Mouse (Mus musculus) right cerebral cortex, postnatal 25 days (tissue): ENCODE data around the gene Rims1.

Source experiments
- DNase-seq: peaks from one replicate; pipeline ENCODE4 v3.0.0; 2022

Gene Rims1

GRCm38 (mm10) chr1:22572720-22573119 lies 233.1 kb downstream of the Rims1 start:
- no peak for DNase-seq

- no peak for DNase-seq
Observed at GRCm38 (mm10) chr1:22546273-22546672, 259.5 kb downstream of the Rims1 start.

- DNase-seq, result no peak
Observed at GRCm38 (mm10) chr1:22538129-22538528, 267.7 kb downstream of the Rims1 start.

- no peak for DNase-seq
Observed at GRCm38 (mm10) chr1:22536776-22537175, 269.0 kb downstream of the Rims1 start.

DNA sequence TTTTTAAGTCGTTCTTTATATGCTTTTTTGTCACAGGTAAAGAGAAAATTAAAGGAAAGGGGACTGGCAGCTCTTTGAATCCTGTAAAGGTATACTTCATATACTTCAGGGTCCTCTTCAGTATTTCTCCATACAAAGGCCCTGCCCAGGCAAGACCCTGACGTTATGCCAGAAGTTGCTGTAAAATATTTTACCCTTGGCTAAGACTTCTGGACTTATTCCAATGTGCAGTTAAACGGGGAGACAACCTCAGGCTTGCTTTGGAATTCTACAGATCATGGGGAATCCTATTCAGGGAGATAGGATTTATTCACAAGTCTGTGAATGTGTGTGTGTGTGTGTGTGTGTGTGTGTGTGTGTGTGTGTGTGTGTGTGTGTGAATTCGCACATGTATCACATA lies 270.7 kb downstream of the Rims1 start:
- DNase-seq, result no peak

DNA sequence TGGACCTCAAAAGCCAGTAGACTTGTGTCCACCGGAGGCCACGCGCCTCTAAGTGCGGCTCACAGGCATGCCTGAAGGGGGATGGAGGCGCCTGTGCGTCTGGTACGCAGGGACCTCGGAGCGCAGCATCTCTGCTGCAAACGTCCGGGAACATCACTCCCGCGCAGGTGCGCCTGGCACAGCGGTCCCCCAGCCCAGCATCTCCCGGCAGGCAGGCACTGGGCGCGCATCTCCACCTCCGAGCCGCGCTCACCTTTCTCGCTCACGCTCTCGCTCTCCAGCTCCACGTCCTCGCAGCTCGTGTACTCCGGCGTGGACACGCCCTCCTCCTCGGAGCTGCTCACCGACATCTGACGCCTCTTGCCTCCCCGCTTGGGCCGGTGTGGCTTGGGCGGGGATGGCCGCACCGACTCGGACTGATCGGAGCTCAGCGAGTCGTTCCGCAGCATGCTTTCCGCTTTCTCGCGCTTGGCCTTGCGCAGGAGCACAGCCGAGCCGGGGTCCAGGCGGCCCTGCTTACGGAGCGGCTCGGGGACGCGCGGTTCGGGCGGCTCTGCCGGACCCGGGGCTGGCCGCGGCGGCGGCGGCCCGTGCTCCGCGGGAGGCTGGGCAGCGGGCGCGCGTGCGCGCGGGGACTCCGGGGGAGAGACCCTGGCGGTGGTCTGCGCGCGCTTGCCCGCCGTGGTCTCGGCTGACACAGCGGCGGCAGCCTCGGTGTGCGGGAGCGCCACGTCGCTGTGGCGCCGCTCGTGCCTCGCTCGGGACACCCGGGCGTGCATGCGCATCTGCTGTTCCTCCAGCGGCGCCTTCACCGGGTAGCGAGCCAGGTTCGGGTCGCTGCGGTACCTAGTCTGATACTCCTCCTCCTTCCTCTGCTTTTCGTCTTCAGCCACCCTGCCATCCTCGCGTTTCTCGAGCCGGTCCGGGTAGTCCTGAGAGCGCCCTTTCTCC lies 272.4 kb downstream of the Rims1 start:
- DNase-seq, result peak; percentile 65

GRCm38 (mm10) chr1:22515103-22515502 lies 290.7 kb downstream of the Rims1 start:
- no peak for DNase-seq

DNA sequence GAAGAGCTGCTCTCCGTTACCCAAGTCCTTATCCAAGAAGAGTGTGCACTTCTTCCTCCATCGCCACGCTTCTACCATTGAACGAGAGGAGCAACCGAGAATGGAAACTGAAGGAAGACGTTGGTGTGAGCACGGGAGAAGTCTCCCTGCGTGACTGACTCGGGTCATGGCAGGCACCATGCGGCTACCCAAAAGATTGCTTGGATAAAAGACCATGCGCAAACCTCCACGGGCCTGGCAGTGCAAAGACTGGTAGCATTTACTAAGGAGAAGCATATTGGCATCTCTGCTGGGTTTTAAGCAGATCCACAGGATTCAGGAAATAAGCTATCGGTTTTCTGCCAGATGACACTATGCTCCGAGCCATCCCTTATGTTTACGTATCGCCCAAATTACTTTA lies 293.4 kb downstream of the Rims1 start:
- DNase-seq, result no peak

- no peak for DNase-seq
Observed at GRCm38 (mm10) chr1:22511614-22512013, 294.2 kb downstream of the Rims1 start.

DNA sequence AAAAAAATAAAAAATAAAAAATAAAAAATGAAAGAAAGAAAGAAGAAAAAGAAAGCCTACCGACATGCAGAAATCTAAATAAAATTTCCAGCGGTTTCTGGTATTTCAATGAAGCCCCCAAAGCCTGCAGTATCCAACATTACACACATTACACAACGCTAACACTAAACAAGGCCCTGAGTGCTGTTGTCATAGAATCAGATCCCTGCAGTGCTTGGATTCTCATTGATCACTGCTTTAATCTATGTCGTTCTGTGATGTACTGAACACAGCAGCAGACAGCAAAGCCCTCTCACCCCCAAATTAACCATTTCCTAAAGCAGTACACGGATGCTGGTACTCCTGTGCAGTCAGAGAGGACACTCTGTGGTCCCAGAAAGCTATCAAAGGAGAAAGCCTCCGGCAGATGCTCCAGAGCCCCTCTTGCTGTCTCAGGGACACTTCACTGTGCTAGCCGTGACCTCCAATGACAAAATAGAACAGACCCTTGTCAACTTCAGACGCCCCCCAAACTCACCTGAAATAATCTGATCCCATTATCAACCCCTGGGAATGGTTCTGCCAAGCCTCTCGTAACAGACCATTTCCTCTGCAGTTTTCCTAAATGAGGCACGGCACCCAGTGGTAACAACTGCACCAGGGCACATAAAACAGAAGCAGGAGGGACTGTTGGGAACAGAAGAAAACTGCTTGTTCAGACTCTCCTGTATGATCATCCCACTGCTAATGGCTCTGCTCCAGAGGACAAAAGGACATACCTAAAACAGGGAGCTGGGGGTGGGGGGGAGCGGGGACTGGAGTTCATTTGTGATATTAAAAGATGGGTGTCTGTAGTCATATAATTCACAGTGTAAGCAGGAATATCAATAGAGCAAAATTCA lies 296.8 kb downstream of the Rims1 start:
- no peak for DNase-seq

DNA sequence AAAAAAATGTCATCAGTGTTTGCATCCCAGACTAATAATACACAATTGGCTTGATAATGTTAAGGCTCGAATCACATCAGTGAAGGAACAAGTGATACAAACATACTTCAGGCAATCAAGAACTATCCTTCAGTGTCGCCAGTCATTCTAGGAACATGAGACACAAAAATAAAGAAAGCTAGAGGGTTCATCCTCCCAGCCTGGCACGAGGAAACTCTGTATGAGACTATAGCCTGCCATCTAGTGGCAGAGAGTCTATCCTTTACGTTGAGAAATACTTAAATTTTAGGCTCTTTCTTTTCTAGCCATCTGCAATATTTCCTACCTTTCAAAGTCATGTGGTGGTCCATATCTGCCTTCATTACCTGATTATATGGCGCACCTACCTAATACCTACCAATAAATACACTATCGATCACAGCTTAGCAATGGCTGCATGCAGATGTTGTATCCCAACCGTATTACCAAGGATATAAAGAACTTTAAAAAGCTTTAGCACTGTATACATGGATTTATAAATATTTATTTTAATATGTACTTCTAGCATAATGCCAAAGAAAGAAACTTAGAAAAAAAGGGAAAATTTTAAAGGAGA lies 318.4 kb downstream of the Rims1 start:
- no peak for DNase-seq

DNA sequence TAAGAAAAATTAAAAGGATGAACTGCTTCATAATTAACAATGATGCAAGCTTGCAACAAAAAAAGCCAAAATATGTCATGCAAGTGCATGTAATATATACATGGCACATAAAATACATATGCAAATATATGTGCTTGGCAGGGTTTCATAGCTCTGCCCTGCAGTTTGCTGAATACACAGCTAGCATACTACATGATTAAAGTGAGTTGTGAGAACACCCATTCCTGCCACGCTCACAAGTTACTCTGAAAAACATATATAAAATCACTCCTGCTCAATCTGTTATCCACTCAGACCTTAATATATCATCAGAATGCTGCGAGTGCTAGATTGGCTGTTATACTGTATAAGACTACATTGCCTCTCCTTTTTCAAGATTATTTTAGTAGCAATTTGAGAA lies 329.6 kb downstream of the Rims1 start:
- no peak for DNase-seq

DNA sequence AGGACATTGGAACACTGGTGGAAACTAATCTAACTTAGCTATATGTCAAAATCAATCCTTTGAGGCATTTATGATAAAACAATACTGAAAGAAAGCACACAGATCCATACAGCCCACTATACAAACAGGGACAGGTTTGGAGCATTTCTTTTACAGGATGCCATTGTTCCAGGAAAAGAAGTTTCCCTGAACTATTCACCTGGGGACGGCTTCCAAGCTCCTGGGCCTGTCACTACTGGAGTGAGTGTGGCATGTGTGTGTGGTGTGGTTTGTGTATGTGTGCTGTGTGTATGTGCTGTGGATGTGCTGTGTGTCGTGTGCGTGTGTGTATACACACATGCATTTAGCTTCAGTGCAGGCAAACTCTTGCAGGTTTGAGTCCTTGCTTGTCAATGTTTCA lies 338.8 kb downstream of the Rims1 start:
- no peak for DNase-seq

DNA sequence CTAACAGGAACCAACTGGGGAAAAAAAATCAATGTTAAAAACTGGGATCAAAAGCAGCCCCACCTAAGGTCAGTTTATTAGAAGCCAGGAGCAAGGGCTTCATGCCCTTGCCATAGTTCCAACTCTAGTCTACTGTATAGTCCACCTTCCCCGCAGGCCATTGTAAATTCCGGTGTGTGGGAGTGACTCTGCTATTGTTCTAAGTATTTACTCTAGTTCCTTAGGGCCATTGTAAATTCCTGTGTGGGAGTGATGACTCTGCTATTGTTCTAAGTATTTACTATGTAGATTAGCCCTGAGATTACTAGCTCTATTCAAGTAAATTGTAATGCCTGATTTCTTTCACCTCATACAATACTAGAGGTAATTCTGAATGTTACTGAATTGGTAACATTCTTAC lies 339.2 kb downstream of the Rims1 start:
- no peak for DNase-seq

DNA sequence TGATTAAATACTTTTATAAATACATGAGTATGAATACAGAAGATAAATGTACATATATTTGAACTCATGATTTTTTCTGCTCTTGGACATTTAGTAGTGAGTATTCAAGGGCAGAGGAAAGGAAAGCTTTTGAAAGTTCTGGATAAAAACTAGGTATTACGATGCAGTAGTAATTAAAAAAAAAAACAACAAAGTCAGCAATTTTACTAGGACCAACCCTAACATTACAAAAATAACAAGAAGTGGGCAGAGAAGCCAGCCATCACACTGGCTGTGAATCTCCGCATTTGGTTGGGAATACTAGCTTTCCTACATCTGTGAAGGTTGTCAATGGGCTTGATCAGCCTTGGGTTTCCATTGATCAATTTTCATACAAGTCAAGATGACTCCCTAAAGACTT lies 381.8 kb downstream of the Rims1 start:
- no peak for DNase-seq

DNA sequence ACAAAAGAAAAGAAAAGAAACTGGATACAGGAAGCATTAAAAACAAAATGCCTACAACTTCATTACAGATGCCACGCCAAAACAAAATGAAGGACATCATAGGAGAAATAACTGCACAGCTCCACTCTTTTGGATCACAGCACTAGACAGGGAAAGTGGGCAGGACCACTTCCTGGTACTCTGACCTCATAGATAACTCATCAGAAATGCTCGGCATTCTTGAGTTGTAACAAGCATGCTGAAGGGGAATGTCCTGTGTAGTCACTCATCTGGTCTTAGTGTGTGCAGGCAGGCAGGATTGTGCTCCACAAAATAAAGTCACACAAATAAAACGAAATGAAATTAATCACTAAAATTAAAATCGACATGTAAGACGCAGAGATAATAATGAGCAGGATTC lies 383.7 kb downstream of the Rims1 start:
- no peak for DNase-seq

DNA sequence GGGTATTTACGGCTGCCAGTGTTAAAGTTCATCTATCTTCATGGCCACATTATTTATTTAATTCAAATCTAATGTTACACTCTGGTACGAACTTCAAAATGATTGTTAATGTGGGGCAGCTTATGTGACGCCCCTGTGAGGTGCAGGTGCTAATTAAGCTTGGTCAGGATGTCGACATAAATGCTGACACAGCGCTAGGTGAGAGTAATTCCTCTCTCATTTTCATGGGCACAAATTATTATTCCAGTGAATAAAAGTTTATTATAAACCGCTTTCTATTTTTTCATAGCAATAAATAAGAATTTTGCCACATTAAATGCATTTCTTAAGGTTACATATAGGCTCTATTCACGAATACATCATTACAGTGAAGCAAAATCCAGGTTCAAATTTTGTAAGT lies 395.6 kb downstream of the Rims1 start:
- no peak for DNase-seq

GRCm38 (mm10) chr1:22386361-22386760 lies 419.4 kb downstream of the Rims1 start:
- no peak for DNase-seq

DNA sequence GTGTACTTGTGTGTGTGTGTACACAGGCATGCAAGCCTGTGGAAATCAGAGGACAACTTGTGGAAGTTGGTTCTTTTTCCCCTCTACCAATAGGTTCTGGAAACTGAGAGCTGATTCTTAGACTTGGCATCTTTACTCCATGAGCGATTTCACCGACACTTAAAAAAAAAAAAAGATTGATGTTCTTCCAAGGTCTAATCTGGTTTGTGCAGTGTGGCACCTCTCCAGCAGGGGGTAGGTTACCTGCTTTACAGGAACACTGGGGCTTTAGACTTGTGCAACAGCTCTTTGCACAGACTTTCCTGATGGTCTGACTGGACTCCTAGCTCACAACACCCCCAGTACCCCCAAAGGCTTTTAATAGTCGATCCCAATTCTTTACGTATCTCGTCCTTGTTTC lies 428.1 kb downstream of the Rims1 start:
- DNase-seq, result no peak

DNA sequence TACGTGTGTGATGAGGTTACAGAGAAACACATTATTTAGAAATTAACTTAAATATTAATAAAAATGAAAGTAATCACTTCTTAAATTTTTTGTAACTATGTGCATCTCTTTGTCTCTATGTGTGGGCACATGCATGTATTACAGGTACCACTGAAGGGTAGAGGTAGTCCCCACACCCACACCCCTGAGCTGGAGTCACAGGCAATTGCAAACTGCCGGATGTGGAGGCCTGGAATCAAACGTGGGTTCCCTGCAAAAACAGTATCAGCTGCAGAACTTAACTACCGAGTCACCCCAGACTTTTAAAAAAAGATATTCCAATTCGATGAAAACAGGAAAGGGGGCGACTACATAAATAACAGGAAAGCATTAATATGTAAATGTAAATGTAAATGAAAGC lies 428.7 kb downstream of the Rims1 start:
- DNase-seq, result no peak

- DNase-seq, result no peak
Observed at GRCm38 (mm10) chr1:22356209-22356608, 449.6 kb downstream of the Rims1 start.

DNA sequence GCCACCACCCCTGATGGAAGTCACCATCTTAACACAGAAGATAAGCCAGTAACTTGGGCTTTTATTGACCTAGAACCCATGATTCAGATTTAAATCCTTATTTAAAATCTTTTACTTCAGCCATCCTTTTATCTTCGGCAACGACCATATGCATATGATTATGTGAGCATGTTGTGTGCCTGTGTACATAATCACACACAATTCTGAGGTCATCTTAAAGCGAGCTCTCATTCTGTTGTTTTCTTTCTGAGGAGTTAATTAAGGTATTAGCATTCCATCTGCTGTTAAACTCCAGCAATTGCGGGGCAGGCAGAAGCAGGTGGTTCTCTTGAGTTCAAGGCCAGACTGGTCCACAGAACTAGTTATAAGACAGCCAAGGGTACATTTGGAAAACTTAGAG lies 452.1 kb downstream of the Rims1 start:
- DNase-seq, result no peak

DNA sequence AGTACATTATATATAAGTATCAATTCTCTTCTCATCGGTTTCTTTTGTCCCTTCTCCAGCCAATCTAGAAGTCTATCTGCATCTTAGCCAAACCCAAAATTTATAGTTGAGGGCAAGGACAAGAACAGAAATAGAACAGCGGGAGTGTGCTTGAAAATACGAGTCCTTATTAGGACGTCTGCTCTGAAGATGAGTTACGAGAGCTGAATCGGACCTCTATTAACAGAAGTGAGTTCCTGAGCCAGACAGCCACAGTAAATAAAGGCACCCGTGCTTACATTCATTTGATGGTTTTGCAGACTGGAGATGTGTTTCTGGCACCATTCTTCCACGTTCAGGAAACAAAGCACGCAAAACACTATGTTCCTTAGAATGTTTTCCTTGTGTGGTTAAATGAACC lies 466.9 kb downstream of the Rims1 start:
- no peak for DNase-seq
